Mouse (Mus musculus) thymus, adult 2 months (tissue): ENCODE measurements around the gene Gck.
"Not testable (repeated sequence)": the region's sequence is repeated elsewhere in the genome, so short reads cannot be mapped to it uniquely, and the experiment has no call there.

ENCODE experiments used
- CTCF ChIP-seq: fragments of 200-500 bp; IDR thresholded peaks from 2 replicates; pipeline ENCODE4 v1.5.1; 2012; ENCODE audit warnings: mild to moderate bottlenecking, control low read depth, low read length, moderate library complexity, borderline replicate concordance; ENCODE audit not compliant: control insufficient read depth, poor library complexity, insufficient read depth; ENCODE audit errors: extremely low read depth
- POLR2A ChIP-seq: fragments of 200-500 bp; IDR thresholded peaks from 2 replicates; pipeline ENCODE4 v1.6.1; 2012; ENCODE audit warnings: mild to moderate bottlenecking, low read length, control low read depth, moderate library complexity; ENCODE audit not compliant: control insufficient read depth, poor library complexity, insufficient read depth; ENCODE audit errors: extremely low read depth

- not testable (repeated sequence) for TF ChIP-seq CTCF, POLR2A
These were observed 17.9 kb downstream of the Gck start for GRCm38 (mm10) chr11:5931947-5932346.
